Mouse (Mus musculus): ENCODE results near the gene Susd5.

DNA sequence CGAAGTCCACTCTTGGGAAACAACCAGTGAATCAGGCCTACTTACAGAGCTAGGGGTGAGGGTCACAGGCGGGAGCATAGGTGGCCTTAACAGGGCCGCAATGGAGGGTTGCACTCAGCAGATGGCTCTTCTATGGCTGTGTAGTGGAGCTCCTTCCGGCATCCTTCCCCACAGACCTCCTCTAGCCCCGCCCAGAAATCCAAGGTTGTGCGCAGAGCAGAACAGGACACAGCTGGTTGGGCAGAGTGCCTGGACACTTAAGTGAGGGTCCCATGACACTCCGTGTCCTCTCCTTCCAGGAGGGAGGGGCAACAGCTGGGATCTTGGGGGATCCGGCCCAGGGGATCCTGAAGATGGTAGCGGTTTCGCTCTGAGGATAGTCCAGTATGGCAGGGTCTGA lies 10.9 kb upstream of the Susd5 start, which contains the start of gene Fbxl2:
- TF ChIP-seq CTCF (IDR thresholded peaks at IDR 0.05; ENCODE audit: control insufficient read depth, insufficient read depth, insufficient read length) (no peak), USF1 (IDR thresholded peaks at IDR 0.05; ENCODE audit: low read depth) (no peak), MYOG (IDR thresholded peaks at IDR 0.05; ENCODE audit: control insufficient read depth, extremely low read depth, insufficient read length) (no peak), MAX (IDR thresholded peaks at IDR 0.05) (no peak), MYOD1 (IDR thresholded peaks at IDR 0.05; ENCODE audit: control insufficient read depth, insufficient read length, low read depth) (no peak), FOSL1 (IDR thresholded peaks at IDR 0.05; ENCODE audit: insufficient read depth, low read length, poor library complexity, severe bottlenecking) (no peak)
